Mouse (Mus musculus): ENCODE data around the gene D11Wsu47e.
"Not testable (repeated sequence)": the region's sequence is repeated elsewhere in the genome, so short reads cannot be mapped to it uniquely, and the experiment has no call there.

The D11Wsu47e gene

DNA sequence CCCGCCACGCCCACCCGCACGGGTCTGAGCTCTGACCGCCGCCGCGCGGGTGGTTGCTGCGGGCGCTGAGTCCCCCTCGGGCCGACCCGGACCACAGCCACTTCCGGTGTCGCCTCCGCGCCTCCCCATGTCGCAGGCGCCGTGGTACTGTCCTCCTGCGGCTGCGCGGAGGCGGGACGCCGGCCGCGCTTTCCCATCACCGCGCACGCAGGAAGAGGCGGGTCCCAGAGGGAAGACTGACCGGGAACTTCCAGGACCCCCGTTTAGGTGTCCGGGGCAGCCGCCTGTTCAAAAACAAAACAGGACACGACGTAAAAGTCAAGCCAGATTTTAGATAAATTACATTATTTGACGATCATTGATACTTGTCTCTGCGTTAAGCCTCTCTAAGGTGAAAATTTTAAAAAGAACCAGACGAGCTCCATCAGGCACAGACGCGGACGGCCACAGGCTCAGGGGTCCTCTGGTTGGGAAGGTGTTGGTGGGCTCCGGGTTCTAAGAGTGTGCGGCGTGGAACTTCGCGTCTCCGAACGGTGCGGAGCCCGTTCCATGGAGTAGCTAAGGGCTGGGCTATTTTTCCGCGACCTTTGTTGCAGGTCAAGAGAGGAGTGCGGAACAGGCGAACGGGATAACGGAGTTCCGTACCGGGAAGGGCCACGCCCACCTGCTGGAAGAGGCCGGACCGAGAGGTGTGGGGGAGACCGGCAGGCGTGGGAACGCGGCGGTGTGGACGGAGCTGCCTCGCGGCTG is at the start of gene D11Wsu47e, which contains the start of gene Fam104a:
Gene D11Wsu47e (plus strand): TSS at position 456 of the 750 bp plus-strand sequence.
Gene Fam104a (minus strand): TSS at position 199 of the 750 bp plus-strand sequence.
- DNase-seq (ENCODE audit: low read depth, low spot score) = peak; percentile 95

DNA sequence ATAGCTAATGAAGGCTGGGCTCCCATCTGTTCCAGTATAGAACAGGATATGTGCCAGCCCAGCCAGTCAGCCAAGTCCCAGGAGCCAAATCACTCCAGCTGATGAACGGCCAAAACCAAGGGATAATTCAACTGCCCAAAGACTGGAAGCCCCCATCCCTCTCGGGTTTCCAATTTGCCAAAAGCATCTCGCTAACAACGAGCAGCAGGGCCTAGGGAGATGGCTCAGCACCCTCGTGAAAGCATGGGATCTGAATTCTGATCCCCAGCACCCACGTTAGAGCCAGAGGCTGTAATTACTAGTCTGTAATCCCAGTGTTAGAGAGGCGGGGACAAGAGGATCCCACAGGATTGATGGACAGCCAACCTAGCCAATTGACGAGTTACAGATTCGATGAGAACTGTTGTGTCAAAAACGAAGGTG is 49.5 kb upstream of the D11Wsu47e start:
- no peak for DNase-seq (ENCODE audit: low read depth, low spot score)

DNA sequence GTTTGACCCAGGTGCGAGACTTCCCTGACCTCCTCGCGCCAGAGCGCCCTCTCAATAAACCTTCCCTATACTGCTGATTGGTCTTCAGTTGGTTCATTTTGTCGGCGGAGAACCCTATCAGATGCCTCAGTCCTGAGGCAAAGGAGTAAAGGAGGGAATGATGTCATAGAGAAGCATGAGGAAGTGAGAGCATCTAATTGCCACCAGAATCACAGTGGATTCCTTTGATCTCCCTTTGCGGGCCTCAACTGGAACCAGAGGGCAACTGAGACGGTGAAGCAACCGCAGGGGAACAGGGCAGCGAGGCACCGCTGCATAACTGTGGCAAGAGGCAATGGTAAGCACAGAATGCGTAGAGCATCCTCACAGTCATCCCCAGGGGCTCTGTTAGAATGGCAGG is 45.5 kb upstream of the D11Wsu47e start:
- DNase-seq (ENCODE audit: low read depth, low spot score) = no peak

DNA sequence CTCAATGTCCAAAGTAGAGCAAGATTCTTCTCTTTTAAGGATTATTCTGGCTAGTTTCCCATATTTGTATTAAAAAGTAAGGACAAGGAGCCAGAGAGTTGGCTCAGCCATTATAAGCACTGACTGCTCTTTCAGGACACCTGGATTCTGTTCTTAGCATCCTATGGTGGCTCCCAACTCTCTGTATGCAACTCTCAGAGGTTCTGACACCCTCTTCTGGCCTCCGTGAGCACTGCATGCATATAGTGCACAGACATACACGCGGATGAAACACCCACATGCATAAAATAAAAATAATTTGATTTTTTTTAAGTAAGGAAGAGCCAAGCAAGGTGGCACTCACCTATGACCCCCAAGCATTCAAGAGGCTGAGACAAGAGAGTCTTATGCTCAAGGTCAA is 39.0 kb upstream of the D11Wsu47e start:
- DNase-seq (ENCODE audit: low read depth, low spot score) = no peak

DNA sequence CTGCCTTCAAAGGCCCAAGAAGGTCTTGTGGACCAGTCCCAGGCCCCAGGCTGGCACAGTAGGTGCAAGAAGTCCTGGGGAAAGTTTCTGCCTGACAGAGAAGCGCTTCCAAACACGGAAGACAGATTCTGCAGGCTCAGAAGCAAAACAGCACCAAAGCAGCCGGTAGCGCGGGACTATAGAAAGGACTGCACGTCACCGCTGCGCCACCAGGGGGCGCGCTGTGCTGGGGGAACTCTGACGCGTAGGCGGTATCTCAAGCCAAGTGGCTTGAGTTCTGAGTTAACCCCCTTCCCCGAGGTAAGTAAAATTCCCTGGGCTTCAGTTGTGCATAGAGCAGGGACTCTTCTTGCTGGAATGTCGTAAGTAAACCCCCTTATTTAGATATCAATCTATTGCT is 36.1 kb upstream of the D11Wsu47e start:
- peak; percentile 85 for DNase-seq (ENCODE audit: low read depth, low spot score)

DNA sequence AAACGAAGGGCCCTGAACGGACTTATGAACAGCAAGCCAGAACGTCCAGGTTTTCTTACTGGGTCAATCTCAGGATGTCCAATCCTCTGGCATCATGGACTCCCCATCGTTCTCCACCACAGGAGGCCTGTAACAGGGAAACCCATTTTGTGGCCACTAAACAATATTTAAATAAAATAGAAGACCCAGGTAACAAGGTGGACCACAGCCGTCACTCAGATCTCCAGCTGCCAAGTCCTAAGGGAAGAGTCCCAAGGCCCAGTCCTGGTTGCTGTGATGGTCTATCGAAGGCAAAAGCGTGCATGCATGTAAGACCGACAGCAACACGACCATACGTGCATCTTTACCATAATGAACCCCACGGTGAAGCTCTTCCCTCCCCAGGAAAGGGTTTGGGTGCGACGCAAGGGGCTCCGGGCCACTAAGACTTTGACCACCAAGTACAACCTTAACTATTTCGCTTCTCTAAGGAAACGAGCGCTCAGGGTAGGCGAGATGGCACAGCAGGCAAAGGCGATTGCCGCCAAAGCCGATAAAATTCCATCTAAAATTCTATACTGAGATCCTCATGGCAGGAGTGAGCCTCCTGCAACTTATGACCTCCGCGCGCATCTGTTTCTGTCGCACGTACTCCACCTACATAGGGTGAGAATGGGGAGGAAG is 35.4 kb upstream of the D11Wsu47e start, which contains the start of gene Cog1:
Gene Cog1 (plus strand): TSS at position 480 of the 663 bp plus-strand sequence.
- no peak for DNase-seq (ENCODE audit: low read depth, low spot score)

DNA sequence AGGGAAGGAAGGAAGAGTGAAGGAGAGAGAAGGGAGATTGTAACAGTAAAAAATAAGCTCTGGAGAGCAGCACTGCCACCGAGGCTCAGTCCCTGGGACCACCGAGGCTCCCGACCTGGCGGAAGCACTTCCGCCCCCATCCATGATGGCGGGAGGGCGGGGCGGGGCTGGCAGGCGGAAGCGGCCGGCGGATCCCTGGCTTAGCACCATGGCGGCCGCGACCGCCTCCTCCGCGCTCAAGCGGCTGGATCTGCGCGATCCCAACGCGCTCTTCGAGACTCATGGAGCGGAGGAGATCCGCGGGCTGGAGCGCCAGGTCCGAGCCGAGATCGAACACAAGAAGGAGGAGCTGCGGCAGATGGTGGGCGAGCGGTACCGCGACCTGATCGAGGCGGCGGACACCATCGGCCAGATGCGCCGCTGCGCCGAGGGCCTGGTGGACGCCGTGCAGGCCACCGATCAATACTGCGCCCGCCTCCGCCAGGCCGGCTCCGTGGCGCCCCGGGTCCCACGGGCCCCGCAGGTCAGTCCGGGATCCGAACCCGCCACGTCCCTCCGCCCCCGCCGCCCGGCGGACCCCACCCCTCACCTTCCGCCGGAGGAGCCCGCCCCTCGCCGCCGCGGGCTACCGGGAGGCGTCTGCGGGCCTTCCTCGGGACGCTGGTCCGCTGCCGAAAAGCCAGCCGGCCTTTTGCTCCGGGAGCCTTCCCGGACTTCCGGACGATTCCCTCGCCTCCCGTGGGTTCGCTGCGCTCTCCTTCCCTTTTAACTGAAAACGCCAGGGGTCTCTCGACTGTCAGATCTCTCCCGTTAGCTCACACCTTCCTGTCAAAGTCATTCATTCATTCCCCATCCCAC is 34.6 kb upstream of the D11Wsu47e start, which contains the start of gene Slc39a11:
Gene Slc39a11 (minus strand): TSS at position 727 of the 858 bp plus-strand sequence.
- DNase-seq (ENCODE audit: low read depth, low spot score) = peak; percentile 62

DNA sequence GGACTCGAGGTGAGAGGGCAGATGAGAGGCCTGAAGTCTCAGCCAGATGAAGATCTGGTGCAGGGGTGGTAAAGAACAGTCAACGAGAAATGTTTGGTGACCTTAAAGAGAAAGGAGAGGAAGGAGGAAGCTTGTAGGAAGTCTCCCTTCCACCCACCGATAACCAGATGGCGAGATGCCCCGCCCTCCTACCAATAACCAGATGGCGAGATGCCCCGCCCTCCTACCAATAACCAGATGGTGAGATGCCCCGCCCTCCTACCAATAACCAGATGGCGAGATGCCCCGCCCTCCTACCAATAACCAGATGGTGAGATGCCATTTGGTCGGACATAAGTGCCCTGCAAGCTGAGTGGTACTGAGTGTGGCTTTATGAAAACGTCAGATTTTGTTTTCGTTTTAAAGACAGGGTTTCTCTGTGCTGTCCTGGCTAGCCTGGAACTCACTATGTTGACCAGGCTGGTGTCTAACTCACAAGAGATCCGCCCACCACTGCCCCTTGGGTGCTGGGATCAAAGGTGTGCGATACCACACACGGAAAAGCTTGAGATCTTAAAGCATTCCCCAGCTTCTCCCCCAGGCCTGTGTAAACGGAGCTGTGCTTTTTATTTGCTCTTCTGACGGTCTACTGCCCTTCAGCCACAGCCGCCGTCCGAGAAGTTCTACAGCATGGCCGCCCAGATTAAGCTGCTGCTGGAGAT is 32.9 kb upstream of the D11Wsu47e start:
- DNase-seq (ENCODE audit: low read depth, low spot score) = no peak

DNA sequence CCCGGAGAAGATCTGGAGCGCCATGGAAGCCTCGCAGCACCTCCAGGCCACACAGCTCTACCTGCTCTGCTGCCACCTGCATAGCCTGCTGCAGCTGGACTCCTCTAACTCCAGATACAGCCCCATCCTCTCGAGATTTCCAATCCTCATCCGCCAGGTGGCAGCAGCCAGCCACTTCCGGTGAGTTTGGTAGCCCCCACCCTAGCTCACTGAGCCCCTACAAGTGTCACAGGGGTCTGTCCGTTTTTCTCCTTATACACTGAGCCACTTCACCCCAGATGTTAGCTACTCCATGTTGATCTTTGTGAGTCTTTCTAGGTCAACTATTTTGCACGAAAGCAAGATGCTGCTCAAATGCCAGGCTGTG is 32.3 kb upstream of the D11Wsu47e start:
- peak; percentile 43 for DNase-seq (ENCODE audit: low read depth, low spot score)

DNA sequence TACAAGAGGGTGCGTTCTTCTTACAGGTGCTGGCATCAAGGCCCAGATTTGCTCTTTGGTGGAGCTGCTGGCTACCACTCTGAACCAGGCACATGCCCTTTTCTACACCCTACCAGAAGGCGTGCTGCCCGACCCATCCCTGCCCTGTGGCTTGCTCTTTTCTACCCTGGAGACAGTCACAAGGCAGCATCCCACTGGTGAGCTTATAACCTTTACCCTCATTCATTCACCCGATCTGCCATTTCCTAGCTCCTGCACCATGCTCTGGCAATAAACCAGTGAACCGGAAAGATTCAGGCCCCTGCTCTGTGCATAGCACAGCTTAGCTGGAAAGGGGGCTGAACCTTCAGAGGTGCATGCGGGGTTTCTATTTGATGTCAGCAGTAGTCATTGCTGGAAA is 31.7 kb upstream of the D11Wsu47e start:
- no peak for DNase-seq (ENCODE audit: low read depth, low spot score)

DNA sequence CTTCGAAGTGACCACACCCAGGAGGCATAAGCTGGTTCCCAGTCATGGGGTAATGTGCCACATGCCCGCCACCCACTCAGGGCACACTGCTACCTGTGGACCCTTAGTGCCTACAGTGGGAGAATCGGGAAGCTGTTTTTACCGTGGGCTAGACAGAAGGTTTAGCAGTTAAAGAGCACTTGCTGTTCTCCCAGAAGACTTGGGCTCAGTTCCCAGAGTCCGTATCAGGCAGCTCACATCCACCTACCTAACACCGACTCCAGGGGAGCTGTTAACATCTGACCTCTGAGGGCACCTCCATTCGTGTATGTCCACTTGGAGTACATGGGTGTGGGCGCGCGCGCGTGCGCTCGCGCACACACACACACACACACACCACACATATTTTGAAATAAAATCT is 30.1 kb upstream of the D11Wsu47e start:
- no peak for DNase-seq (ENCODE audit: low read depth, low spot score)

DNA sequence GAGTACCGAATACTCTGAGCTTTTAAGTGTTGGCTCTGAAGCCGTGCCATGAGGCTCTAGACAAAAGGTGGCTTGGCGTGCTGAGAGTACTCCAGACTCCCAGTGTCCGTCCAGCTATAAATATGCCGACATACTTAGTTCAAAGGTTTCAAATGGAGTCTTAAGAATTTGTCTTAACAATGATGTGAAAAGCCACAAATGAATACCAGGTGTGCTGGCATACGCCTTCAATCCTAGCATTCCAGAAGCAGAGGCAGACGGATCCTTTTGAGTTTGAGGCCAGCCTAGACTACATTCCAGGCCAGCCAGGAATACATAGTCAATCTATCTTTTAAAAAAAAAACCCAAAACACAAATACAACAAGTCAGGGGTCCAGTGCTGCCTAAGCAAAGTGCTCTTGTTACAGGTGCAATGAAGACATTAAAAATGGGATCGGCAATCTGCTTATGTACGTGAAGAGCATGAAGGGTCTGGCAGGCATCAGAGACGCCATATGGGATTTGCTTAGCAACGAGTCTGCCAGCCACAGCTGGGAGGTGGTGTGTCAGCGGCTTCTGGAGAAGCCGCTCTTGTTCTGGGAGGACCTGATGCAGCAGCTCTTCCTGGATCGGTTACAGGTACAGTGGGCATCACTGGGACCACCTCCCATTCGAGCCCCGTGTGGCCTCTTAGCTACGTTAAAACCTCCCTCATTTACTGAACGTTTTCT is 29.5 kb upstream of the D11Wsu47e start:
- DNase-seq (ENCODE audit: low read depth, low spot score) = peak; percentile 72

DNA sequence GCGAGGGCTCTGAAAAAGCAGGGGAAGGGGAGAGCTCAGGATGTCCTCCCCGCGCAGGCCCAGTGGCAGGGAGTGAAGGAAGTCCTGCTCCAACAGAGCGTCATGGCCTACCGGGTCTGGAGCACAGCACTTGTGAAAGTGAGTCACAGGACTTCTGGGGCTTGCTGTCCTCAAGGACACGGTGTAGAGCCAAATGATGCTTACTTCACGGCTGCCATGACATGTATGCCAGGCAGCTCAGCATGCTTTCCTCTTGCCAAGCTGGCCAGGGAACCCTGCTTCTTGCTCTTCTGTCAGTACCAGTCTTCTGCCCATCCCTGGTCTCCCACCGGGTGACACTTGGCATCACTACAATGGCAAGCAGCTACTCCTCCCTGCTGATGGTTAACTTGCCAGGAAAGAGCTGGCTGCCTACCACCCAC is 27.7 kb upstream of the D11Wsu47e start:
- DNase-seq (ENCODE audit: low read depth, low spot score) = no peak

DNA sequence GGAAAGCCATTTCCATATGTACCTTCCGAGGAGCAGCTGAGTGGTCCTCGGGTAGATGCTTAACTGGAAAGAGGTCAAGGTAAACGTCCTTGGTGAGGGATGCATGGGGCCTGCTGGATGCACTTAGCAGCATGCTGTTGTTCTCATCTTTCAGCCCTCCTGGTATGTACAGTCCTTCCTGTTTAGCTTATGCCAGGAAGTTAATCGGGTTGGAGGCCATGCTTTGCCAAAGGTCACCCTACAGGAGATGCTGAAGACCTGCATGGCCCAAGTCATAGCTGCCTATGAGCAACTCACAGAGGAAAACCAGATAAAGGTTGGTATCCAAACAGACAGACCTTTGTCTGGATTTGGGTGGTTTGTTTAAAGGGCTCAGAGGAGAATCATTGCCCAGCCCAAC is 27.0 kb upstream of the D11Wsu47e start:
- no peak for DNase-seq (ENCODE audit: low read depth, low spot score)

DNA sequence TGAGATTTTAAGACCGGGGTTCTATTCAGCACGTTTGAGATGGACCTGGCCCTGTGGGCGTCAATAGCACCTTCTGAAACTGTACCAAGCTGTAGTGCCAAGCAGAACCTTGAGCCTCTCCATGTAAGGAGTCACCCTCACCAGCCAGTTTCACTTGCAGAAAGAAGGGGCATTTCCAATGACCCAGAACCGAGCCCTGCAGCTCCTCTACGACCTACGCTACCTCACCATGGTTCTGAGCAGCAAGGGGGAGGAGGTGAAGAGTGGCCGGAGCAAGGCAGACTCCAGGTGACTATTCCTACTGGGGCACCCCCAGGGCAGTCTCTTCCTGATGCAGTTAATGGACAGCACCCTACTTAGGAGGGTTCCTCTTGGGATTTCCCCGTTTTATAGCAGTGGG is 25.9 kb upstream of the D11Wsu47e start:
- DNase-seq (ENCODE audit: low read depth, low spot score) = no peak

DNA sequence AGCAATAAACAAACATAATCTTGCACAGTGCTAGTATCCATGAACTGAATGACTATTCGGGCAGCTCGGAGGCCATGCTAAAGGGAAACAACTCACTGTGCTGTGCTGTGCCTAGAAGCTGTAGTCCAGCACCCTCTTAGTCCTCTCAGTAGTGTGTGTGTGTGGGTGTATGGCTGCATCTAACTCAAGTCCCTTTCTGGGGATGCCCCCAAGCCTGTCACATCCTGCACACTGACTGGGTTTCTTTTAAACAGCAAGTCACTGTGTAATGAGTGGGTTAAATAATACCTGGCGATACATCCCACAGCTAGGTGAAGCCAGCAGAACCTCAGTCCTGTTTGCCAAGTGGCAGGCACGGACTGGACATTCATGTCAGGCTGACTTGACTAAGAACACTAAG is 25.4 kb upstream of the D11Wsu47e start:
- no peak for DNase-seq (ENCODE audit: low read depth, low spot score)

DNA sequence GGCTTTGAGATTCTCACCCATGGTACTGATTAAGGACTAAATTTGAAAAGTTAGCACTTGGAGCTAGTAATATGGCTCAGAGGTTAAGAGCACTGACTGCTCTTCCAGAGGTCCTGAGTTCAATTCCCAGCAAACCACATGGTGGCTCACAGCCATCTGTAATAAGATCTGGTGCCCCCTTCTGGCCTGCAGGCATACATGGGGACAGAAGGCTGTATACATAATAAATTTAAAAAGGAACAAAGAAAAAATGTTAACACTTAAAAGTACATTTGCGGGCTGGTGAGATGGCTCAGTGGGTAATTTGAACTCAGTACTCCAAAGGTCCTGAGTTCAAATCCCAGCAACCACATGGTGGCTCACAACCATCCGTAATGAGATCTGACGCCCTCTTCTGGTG is 24.0 kb upstream of the D11Wsu47e start:
- DNase-seq (ENCODE audit: low read depth, low spot score) = not testable (repeated sequence)

DNA sequence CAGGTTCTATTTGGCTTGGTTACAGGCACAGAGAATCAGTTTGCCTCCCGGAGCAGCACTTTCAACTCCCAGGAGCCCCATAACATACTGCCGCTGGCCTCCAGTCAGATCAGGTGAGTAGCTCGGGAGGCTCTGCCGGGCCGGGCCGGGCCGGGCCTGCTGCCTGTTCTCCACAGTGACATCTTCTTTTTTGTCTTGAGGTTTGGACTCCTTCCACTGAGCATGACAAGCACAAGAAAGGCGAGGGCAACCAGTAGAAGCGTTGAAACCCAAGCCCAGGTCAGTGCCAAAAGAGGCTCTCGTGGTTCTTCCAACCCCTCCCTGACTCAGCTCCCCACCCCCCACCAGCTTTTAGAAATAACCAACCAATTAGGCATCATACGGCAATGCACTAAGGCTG is 23.3 kb upstream of the D11Wsu47e start:
- no peak for DNase-seq (ENCODE audit: low read depth, low spot score)

DNA sequence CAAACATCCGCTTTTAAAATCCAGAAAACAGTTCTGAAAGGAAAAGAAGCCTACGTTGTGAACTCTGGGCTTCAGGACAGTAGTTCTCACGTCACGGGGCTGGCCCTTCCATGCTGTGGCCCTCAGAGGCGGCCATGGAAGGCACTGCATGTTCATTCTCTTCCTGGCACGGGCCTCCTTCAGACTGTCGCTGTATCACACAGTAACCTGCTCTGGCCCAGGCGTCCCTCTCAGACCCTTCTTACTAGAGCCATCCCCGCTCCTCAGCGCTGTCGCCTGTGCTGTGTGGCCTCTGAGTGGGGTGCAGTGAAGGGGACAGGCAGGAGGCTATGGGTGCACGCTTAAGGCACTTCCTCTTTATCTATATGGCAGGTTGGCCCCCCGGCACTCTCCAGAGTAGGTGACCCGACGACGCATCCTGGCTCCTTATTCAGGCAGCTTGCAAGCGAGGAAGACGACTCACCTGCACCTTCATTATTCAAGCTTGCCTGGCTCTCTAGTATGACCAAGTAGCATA is 22.3 kb upstream of the D11Wsu47e start:
- no peak for DNase-seq (ENCODE audit: low read depth, low spot score)

DNA sequence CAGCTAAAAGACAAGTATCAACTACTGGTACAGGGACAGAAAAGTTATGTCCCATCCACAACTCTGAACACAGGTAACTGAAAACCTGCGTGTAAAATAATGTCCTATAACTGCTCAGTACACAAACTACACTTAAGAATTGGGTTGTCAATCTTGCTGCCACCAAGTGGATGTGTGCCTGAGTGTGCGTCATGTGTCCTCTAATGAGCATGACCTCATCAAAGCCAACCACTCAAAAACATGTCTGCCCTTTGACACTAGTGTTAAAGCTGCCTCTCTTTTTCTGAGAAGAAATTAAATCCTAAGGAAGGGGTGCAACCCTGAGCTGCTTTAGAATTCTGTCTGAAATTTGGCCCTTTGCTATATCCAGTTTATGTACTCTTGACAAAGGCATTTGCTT is 19.9 kb upstream of the D11Wsu47e start:
- DNase-seq (ENCODE audit: low read depth, low spot score) = no peak

DNA sequence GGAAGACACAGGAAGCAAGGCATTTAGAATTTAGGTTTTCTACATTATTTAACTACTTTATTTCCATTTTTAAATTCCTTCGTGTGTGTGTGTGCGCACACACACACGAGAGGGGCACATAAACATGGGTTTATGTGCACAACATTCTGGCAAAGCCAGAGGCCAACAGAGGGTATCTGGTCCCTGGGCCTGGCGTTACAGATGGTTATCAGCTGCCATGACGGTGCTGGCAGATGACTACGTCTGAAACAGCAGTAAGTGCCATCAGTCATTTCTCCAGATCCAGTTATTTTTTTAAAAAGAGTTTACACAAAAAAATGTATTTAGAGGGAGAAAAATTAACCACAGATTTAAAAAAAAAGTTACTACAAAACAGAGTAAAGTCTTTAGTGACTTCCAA is 18.0 kb upstream of the D11Wsu47e start:
- DNase-seq (ENCODE audit: low read depth, low spot score) = no peak

All from forelimb bud, embryonic 11.5 days (tissue).